10 mouse cellular contexts compared by ENCODE assay signal in the genomic region with DNA sequence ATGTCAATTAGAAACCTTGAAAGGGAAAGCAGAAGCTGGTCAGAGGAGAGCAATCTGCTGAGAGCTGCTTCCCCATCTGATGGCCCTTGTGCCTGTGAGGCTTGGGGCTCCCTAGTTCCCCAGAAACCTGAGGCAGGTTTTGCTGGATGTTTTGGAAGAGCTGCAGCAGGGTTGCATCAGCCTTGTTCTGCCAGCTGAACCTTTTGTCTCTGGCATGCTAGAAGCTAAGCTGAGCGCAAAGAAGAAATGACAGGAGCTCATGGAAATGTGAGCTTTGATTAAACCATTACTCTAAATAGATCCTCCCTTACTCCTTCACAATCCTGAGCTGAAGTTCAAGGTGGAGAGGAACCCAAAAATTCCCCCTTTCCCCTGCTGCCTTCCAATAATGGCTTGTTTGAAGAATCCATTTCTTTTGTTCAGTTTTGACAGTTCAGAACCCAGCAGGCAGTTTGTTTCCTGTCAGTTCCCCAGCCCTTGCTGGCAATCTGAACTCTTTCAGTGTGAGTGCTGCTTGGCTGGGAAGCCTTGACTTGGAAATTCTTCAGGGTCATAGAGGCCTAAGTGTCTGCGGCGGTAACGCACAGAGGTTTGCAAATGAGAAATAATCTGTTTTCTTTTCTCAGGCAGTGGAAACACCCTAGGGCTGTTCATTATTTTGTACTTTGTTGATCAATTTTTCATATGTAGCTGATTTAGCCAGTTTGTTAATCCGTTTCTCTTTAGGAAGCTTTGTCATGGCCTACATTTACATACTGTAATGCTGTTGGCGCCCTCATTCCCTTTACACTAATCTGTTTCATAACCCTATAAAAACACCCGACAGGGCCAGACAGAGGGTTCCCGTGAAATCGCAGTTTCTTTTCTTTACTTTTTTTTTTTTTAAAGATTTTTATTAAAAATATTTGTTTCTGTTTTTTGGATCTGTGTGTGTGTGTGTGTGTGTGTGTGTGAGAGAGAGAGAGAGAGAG.
DNase-seq lines count a peak whose midpoint lies in the region; ATAC-seq and TF ChIP-seq lines count a peak whose summit lies in the region.
"Had no signal": no experiment of that assay in that cellular context is flagged by ENCODE, and none has a peak within 500 bp of the region (broad histone marks: within the 10 kb centered on the region; RNA-seq: fewer than 3 reads in every experiment).

No protein-coding gene starts in this region.

- DNase-seq in layer of hippocampus, adult 2 months (ENCODE audit: low spot score in 2 of 2): no peak
- no peak for DNase-seq in layer of hippocampus, adult 11-12 months (ENCODE audit: low spot score)
- DNase-seq in embryo, embryonic 10.5 days (ENCODE audit: low spot score): peak; percentile 19
- no peak for DNase-seq in forebrain, embryonic 11.5 days (ENCODE audit: low spot score)
- peak; percentile 52 for DNase-seq in midbrain, embryonic 14.5 days
- DNase-seq in thymus, adult 18-20 months: no peak
- DNase-seq: cerebellum, postnatal 36 days; kidney, adult 11 months had no signal

- H3K4me2 ChIP-seq in forebrain, embryonic 11.5 days (ENCODE audit: low read depth, low read length, severe bottlenecking): no peak overlapping the region
- H3K4me2 ChIP-seq in midbrain, embryonic 14.5 days (ENCODE audit: low read length): no peak overlapping the region
- no peak overlapping the region for H3K4me2 ChIP-seq in intestine, postnatal 0 days (replicated peaks; ENCODE audit: low read depth)

- H3K9ac ChIP-seq in forebrain, embryonic 11.5 days (ENCODE audit: low read length): no peak overlapping the region; the same call in 1 of the 2 replicates
- no peak overlapping the region for H3K9ac ChIP-seq in midbrain, embryonic 14.5 days (replicated peaks; ENCODE audit: low read length)
- H3K9ac ChIP-seq in intestine, postnatal 0 days (ENCODE audit: low read depth, low read length): no peak overlapping the region

- ATAC-seq in forebrain, embryonic 11.5 days (replicated peaks; ENCODE audit: low FRiP score): peak; percentile 47
- ATAC-seq in midbrain, embryonic 14.5 days (ENCODE audit: low FRiP score, low TSS enrichment): peak; percentile 50; the same call in 1 of the 2 replicates
- no peak for ATAC-seq in intestine, postnatal 0 days

- WGBS in forebrain, embryonic 11.5 days: 60% methylated on average over 9 of the region's 9 CpGs
- 36% methylated on average over 9 of the region's 9 CpGs for WGBS in midbrain, embryonic 14.5 days
- 69% methylated on average over 9 of the region's 9 CpGs for WGBS in intestine, postnatal 0 days

- TF ChIP-seq CTCF in layer of hippocampus, adult 2 months (conservative IDR thresholded peaks at IDR 0.05): no peak
- no peak for TF ChIP-seq CTCF in intestine, postnatal 0 days (IDR thresholded peaks at IDR 0.05; ENCODE audit: low read depth)

- H3K4me3 ChIP-seq in layer of hippocampus, adult 2 months: no peak overlapping the region
- no peak overlapping the region for H3K4me3 ChIP-seq in forebrain, embryonic 11.5 days (ENCODE audit: low read depth, low read length)
- no peak overlapping the region for H3K4me3 ChIP-seq in midbrain, embryonic 14.5 days (replicated peaks; ENCODE audit: low read depth, low read length)
- no peak overlapping the region for H3K4me3 ChIP-seq in intestine, postnatal 0 days (ENCODE audit: low read depth, low read length)

- no peaks in the 10 kb centered on the region for H3K27me3 ChIP-seq in forebrain, embryonic 11.5 days (ENCODE audit: control insufficient read depth, insufficient read depth, low read length)
- H3K27me3 ChIP-seq in midbrain, embryonic 14.5 days (ENCODE audit: control insufficient read depth, insufficient read depth, low read length): no peaks in the 10 kb centered on the region
- no peaks in the 10 kb centered on the region for H3K27me3 ChIP-seq in intestine, postnatal 0 days (replicated peaks; ENCODE audit: control insufficient read depth, insufficient read depth, low read length)

- H3K36me3 ChIP-seq in forebrain, embryonic 11.5 days (ENCODE audit: control insufficient read depth, insufficient read depth, low read length): no peaks in the 10 kb centered on the region
- no peaks in the 10 kb centered on the region for H3K36me3 ChIP-seq in midbrain, embryonic 14.5 days (ENCODE audit: control insufficient read depth, insufficient read depth, low read length)
- H3K36me3 ChIP-seq in intestine, postnatal 0 days (ENCODE audit: control insufficient read depth, insufficient read depth): no peaks in the 10 kb centered on the region
- H3K36me3 ChIP-seq: G1E had no signal

- peaks cover 5% of the 10 kb centered on the region; the same call in 1 of the 2 replicates for H3K4me1 ChIP-seq in forebrain, embryonic 11.5 days (replicated peaks; ENCODE audit: control insufficient read depth, insufficient read depth, low read length)
- H3K4me1 ChIP-seq in midbrain, embryonic 14.5 days (ENCODE audit: control insufficient read depth, insufficient read depth, low read length): peaks cover 16% of the 10 kb centered on the region
- no peaks in the 10 kb centered on the region for H3K4me1 ChIP-seq in intestine, postnatal 0 days (replicated peaks; ENCODE audit: control insufficient read depth, insufficient read depth, low read length)

- no peaks in the 10 kb centered on the region for H3K9me3 ChIP-seq in forebrain, embryonic 11.5 days (ENCODE audit: control insufficient read depth, low read length)
- H3K9me3 ChIP-seq in midbrain, embryonic 14.5 days (ENCODE audit: control insufficient read depth, low read length): no peaks in the 10 kb centered on the region
- no peaks in the 10 kb centered on the region for H3K9me3 ChIP-seq in intestine, postnatal 0 days (ENCODE audit: control insufficient read depth)

- peak overlapping the region; percentile 63 for H3K27ac ChIP-seq in layer of hippocampus, adult 2 months
- H3K27ac ChIP-seq in forebrain, embryonic 11.5 days (ENCODE audit: low read depth, low read length): no peak overlapping the region
- H3K27ac ChIP-seq in midbrain, embryonic 14.5 days (replicated peaks; ENCODE audit: low read depth, low read length): peak overlapping the region; percentile 10
- H3K27ac ChIP-seq in intestine, postnatal 0 days (ENCODE audit: low read depth, low read length): no peak overlapping the region

Comparison
In these comparisons a context has a peak if more than half of its experiments do, and no peak if none do; other contexts are left out.
1. DNase-seq: peak in embryo, embryonic 10.5 days (single experiment) and midbrain, embryonic 14.5 days (single experiment); none in layer of hippocampus, adult 2 months (0 of 2), layer of hippocampus, adult 11-12 months (single experiment), forebrain, embryonic 11.5 days (single experiment) and thymus, adult 18-20 months (0 of 2).
2. H3K27ac ChIP-seq: peak in layer of hippocampus, adult 2 months (single experiment) and midbrain, embryonic 14.5 days (single experiment); none in forebrain, embryonic 11.5 days (single experiment) and intestine, postnatal 0 days (single experiment).